Mouse (Mus musculus) ES-Bruce4 (cell line): ENCODE results near the gene Ctbp1.

Source experiments
- CTCF ChIP-seq: IDR thresholded peaks from one replicate; pipeline ENCODE4 v1.8.1; 2011; ENCODE audit warnings: low read depth, low read length
- POLR2A ChIP-seq: IDR thresholded peaks from one replicate; pipeline ENCODE4 v1.8.1; 2011; ENCODE audit warnings: low read length; ENCODE audit not compliant: insufficient read depth

- TF ChIP-seq CTCF (no peak), POLR2A (no peak)
Observed at GRCm38 (mm10) chr5:33222841-33223744, 51.7 kb downstream of the Ctbp1 start.
